Mouse (Mus musculus) neutrophil, adult 5-6 weeks (primary cell): Measurements from ENCODE around the gene Fbxw13. TPM values are rescaled to one million over a fixed set of nuclear protein-coding genes. Genes with fewer than 3 reads are reported as not detected.
A peak's percentile ranks its signal among the peaks of the same experiment; 100 is the strongest.
"Not testable (repeated sequence)": the region's sequence is repeated elsewhere in the genome, so short reads cannot be mapped to it uniquely, and the experiment has no call there.

ENCODE experiments used
- ATAC-seq: fragments of 151-379, 151-347 bp; 2 replicates; pipeline ENCODE4 v1.8.0; 2017; ENCODE audit warnings: mild to moderate bottlenecking, moderate TSS enrichment; ENCODE audit not compliant: insufficient number of reproducible peaks, poor library complexity, low FRiP score, severe bottlenecking; ENCODE audit errors: extremely low read depth
- total RNA-seq: library from RNA; stranded (forward); fragments of 200-1000 nt; gene quantifications from 2 replicates; pipeline ENCODE4 v1.2.3, GENCODE M21; 2017

Fbxw13 gene
- 0.81 and 1.4 TPM in 2 replicates for total RNA-seq

- not testable (repeated sequence) for ATAC-seq
Observed at GRCm38 (mm10) chr9:109195875-109196274, at the start of gene Fbxw13. Fbxw13 (minus strand) TSS chr9:109195975.

- ATAC-seq = no peak
Observed at GRCm38 (mm10) chr9:109234654-109235053, 38.9 kb upstream of the Fbxw13 start, which contains the start of gene Fbxw20. Fbxw20 (minus strand) TSS chr9:109234754.

- ATAC-seq = no peak
Observed at GRCm38 (mm10) chr9:109218449-109218848, 22.7 kb upstream of the Fbxw13 start.

- not testable (repeated sequence) for ATAC-seq
Observed at GRCm38 (mm10) chr9:109201347-109201746, 5.6 kb upstream of the Fbxw13 start.

GRCm38 (mm10) chr9:109200349-109200748 lies 4.6 kb upstream of the Fbxw13 start:
- peak; percentile 36; the same call in 1 of the 2 replicates for ATAC-seq

GRCm38 (mm10) chr9:109199353-109199752 lies 3.6 kb upstream of the Fbxw13 start:
- ATAC-seq = peak; percentile 77

- no peak for ATAC-seq
Observed at GRCm38 (mm10) chr9:109177208-109177607, 18.6 kb downstream of the Fbxw13 start.

- ATAC-seq = no peak
Observed at GRCm38 (mm10) chr9:109176301-109176700, 19.5 kb downstream of the Fbxw13 start.

GRCm38 (mm10) chr9:109167316-109167715 lies 28.5 kb downstream of the Fbxw13 start:
- no peak for ATAC-seq

GRCm38 (mm10) chr9:109161941-109162340 lies 33.8 kb downstream of the Fbxw13 start, which contains the start of gene Fbxw21:
Fbxw21 (minus strand) TSS chr9:109162041.
- ATAC-seq = no peak

GRCm38 (mm10) chr9:109140414-109140813 lies 55.4 kb downstream of the Fbxw13 start:
- not testable (repeated sequence) for ATAC-seq

- no peak for ATAC-seq
Observed at GRCm38 (mm10) chr9:109130076-109130475, 65.7 kb downstream of the Fbxw13 start.

Other genes starting within 250 kb of the Fbxw13 start
- 2.0 and 2.3 TPM in 2 replicates for gene Col7a1, start 242.4 kb downstream of the Fbxw13 start, total RNA-seq
- 0.49 TPM in 1 of 2 replicates, not detected in the other for gene Ucn2, start 210.0 kb downstream of the Fbxw13 start, total RNA-seq
- 147 and 153 TPM in 2 replicates for gene Pfkfb4, start 204.2 kb downstream of the Fbxw13 start, total RNA-seq
- 1,927 and 2,078 TPM in 2 replicates for gene Shisa5, start 157.4 kb downstream of the Fbxw13 start, total RNA-seq
- 28.9 and 29.1 TPM in 2 replicates for gene Trex1, start 136.2 kb downstream of the Fbxw13 start, total RNA-seq
- 15.9 and 22.6 TPM in 2 replicates for gene Atrip, start 121.9 kb downstream of the Fbxw13 start, total RNA-seq
- 5.8 and 5.9 TPM in 2 replicates for gene Ccdc51, start 113.5 kb downstream of the Fbxw13 start, total RNA-seq
- gene Tma7, start 113.4 kb downstream of the Fbxw13 start, total RNA-seq = 99.2 and 100 TPM in 2 replicates
- 0.12 and 1.0 TPM in 2 replicates for gene Plxnb1, start 100.6 kb downstream of the Fbxw13 start, total RNA-seq
- 0.93 TPM in 1 of 2 replicates, not detected in the other for gene Fbxw21, start 33.9 kb downstream of the Fbxw13 start, total RNA-seq
- not detected in 2 replicates for gene Fbxw20, start 38.8 kb upstream of the Fbxw13 start, total RNA-seq
- gene Fbxw14, start 91.7 kb upstream of the Fbxw13 start, total RNA-seq = not detected in 2 replicates
- gene Fbxw28, start 143.7 kb upstream of the Fbxw13 start, total RNA-seq = not detected in 2 replicates
- not detected in 2 replicates for gene Fbxw22, start 208.3 kb upstream of the Fbxw13 start, total RNA-seq